Mouse (Mus musculus) duodenum, adult 2 months (tissue): Measurements from ENCODE around the gene Klhl29. TPM values are rescaled to one million over a fixed set of nuclear protein-coding genes. Genes with fewer than 3 reads are reported as not detected.

Source experiments
- polyA plus RNA-seq: library from polyadenylated mRNA; depleted of rRNA; stranded (reverse); fragments of >200 nt; gene quantifications from 2 replicates; pipeline ENCODE4 v1.2.3, GENCODE M21; 2012; ENCODE audit warnings: low replicate concordance; rRNA removed

Gene Klhl29
- polyA plus RNA-seq, result 1.3 and 3.0 TPM in 2 replicates

GRCm38 (mm10) chr12:5375616-5376461 lies at the start of gene Klhl29:
Gene Klhl29, minus strand, starts transcription at chr12:5375682.

